Mouse (Mus musculus) thymus, postnatal 10 days (tissue): Measurements from ENCODE around the gene Marcksl1.

Source experiments
- DNase-seq, 2 experiments: peaks; one replicate each; pipeline ENCODE4 v3.0.0; 2021; ENCODE audit warnings: low spot score in 2 of 2

Marcksl1 gene

GRCm38 (mm10) chr4:129557256-129557808, 44.0 kb downstream of the Marcksl1 start:
- DNase-seq = no peak

DNA sequence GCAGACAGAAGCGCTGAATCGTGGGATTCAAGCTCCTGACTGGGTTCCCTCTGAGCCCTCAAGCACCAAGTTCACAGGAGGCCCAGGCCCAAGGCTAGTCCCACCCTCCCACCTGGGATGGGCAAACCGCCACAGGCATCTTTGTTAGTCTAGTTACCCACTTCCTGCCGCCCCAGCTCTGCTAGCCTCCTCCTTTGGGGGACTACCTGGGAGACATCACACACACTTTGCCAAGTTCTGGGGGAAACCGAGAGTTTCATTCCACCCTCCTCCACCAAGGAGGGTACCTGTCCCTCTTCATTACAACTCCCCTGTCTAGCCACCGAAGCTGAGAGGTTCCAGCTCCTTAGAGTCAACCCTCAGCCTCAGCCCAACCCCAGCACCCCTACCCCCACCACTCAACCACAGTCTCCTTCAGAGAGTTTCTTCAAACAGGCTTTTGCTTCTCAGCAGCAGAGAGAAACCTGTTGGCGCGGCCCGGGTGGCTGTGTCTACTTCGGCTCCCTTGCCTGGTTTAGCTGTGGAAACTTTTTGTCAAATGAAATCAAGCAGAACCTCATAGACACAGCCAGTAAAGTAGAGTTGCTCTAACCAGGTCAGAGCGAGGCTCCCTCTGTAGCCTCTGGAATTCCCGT, 45.1 kb downstream of the Marcksl1 start:
- DNase-seq = peak; percentile 90 to 94

GRCm38 (mm10) chr4:129561184-129561583, 47.8 kb downstream of the Marcksl1 start:
- no peak for DNase-seq

- no peak for DNase-seq
Measured at GRCm38 (mm10) chr4:129563718-129564117, 50.3 kb downstream of the Marcksl1 start.

GRCm38 (mm10) chr4:129565139-129565538, 51.8 kb downstream of the Marcksl1 start:
- no peak for DNase-seq
